Mouse (Mus musculus) ES-Bruce4 (cell line): ENCODE results near the gene Macrod2. TPM values are rescaled to one million over a fixed set of nuclear protein-coding genes. Genes with fewer than 3 reads are reported as not detected.

ENCODE experiments used
- H3K27ac ChIP-seq: 2 replicates; pipeline ENCODE4 v1.5.1; 2012; ENCODE audit warnings: low read length, inconsistent platforms; ENCODE audit not compliant: insufficient read depth
- H3K27me3 ChIP-seq: 2 replicates; pipeline ENCODE4 v1.6.1; 2012; ENCODE audit warnings: mild to moderate bottlenecking, low read length, inconsistent platforms; ENCODE audit not compliant: control insufficient read depth, poor library complexity, insufficient read depth, severe bottlenecking
- H3K36me3 ChIP-seq: 2 replicates; pipeline ENCODE4 v1.6.1; 2012; ENCODE audit warnings: inconsistent platforms, mild to moderate bottlenecking, low read length, moderate library complexity; ENCODE audit not compliant: control insufficient read depth, poor library complexity, insufficient read depth, severe bottlenecking
- H3K4me1 ChIP-seq: one replicate; pipeline ENCODE4 v1.8.1; 2011; ENCODE audit warnings: low read length; ENCODE audit not compliant: control insufficient read depth, insufficient read depth
- H3K4me3 ChIP-seq: 2 replicates; pipeline ENCODE4 v1.5.1; 2011; ENCODE audit warnings: low read depth, mild to moderate bottlenecking, low read length
- H3K9ac ChIP-seq: 2 replicates; pipeline ENCODE4 v1.6.1; 2012; ENCODE audit warnings: low read depth, mild to moderate bottlenecking, inconsistent platforms; ENCODE audit not compliant: poor library complexity, severe bottlenecking
- H3K9me3 ChIP-seq: replicated peaks from 2 replicates; pipeline ENCODE4 v1.6.1; 2012; ENCODE audit warnings: mild to moderate bottlenecking, low read length, inconsistent platforms; ENCODE audit not compliant: control insufficient read depth, poor library complexity, insufficient read depth, severe bottlenecking
- CTCF ChIP-seq: IDR thresholded peaks from one replicate; pipeline ENCODE4 v1.8.1; 2011; ENCODE audit warnings: low read depth, low read length
- EP300 ChIP-seq: IDR thresholded peaks from 2 replicates; pipeline ENCODE4 v1.6.1; 2011; ENCODE audit warnings: low read depth, low read length; ENCODE audit not compliant: insufficient read depth
- POLR2A ChIP-seq: IDR thresholded peaks from one replicate; pipeline ENCODE4 v1.8.1; 2011; ENCODE audit warnings: low read length; ENCODE audit not compliant: insufficient read depth
- polyA plus RNA-seq: library from polyadenylated mRNA; stranded (reverse); fragments of >200 nt; gene quantifications from 2 replicates; pipeline ENCODE4 v1.2.4, GENCODE M21; 2011; ENCODE audit warnings: low read depth; ENCODE audit not compliant: missing spikeins, insufficient read depth, insufficient read length

The Macrod2 gene
- polyA plus RNA-seq, 1 experiment = 11.9 TPM

DNA sequence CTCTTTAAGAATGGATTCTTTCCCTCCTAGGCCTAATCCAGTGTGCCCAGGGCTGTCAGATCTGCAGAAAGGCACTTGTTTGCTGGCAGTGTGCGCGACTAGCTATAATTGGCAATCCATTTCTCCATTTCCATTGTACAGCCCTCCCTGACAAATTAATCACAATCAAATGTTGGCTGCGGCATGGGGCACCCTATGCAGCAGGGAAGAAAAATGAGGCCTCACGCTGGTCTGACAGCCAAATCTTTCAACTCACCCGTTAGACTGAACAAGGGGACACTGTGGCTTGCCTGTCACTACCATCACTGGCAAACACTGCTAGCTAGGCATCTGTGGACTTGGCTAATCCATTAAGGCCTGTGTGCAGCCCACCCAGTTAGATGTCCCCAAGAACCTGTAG lies 1345.2 kb downstream of the Macrod2 start:
- no peak overlapping the region for H3K9ac ChIP-seq
- H3K4me1 ChIP-seq = no peaks in the 10 kb centered on the region
- no peaks in the 10 kb centered on the region for H3K36me3 ChIP-seq
- no peaks in the 10 kb centered on the region for H3K9me3 ChIP-seq
- H3K4me3 ChIP-seq = no peak overlapping the region
- TF ChIP-seq POLR2A (no peak), EP300 (no peak), CTCF (no peak)
- H3K27ac ChIP-seq = no peak overlapping the region
- H3K27me3 ChIP-seq = no peaks in the 10 kb centered on the region

- H3K9me3 ChIP-seq = no peaks in the 10 kb centered on the region
- H3K27ac ChIP-seq = no peak overlapping the region
- no peaks in the 10 kb centered on the region for H3K36me3 ChIP-seq
- no peak for TF ChIP-seq POLR2A
- TF ChIP-seq CTCF = no peak
- H3K9ac ChIP-seq = no peak overlapping the region
- no peaks in the 10 kb centered on the region for H3K4me1 ChIP-seq
- H3K4me3 ChIP-seq = no peak overlapping the region
- H3K27me3 ChIP-seq = no peaks in the 10 kb centered on the region
Observed at GRCm38 (mm10) chr2:141800236-141800635, 1405.1 kb downstream of the Macrod2 start.

GRCm38 (mm10) chr2:141800909-141801308 lies 1405.8 kb downstream of the Macrod2 start:
- no peaks in the 10 kb centered on the region for H3K9me3 ChIP-seq
- H3K4me3 ChIP-seq = no peak overlapping the region
- no peaks in the 10 kb centered on the region for H3K36me3 ChIP-seq
- no peaks in the 10 kb centered on the region for H3K4me1 ChIP-seq
- H3K27ac ChIP-seq = no peak overlapping the region
- TF ChIP-seq EP300 (no peak), CTCF (no peak), POLR2A (no peak)
- no peak overlapping the region for H3K9ac ChIP-seq
- H3K27me3 ChIP-seq = no peaks in the 10 kb centered on the region

DNA sequence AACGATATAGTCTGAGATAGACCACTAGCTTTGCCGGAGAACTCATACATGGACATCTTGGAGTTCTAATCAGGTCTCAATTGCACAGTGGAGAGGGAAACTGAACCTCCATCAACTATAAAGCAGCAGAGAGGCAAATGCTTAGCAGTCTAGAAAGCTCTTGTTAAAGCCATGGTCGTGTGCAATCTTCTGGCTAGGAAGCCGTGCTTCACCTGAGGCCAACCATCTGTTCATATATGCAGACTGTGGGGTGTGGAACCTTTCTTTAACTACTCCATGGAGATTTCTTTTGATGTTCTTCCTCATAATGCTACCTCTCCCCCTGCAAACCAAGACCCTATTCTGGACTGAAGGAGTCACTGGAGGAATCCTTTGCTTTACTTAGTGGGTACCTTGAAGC lies 1421.2 kb downstream of the Macrod2 start:
- Histone ChIP-seq H3K9me3 (no peaks in the 10 kb centered on the region), H3K27me3 (no peaks in the 10 kb centered on the region), H3K36me3 (no peaks in the 10 kb centered on the region), H3K27ac (no peak overlapping the region), H3K4me3 (no peak overlapping the region), H3K9ac (no peak overlapping the region), H3K4me1 (no peaks in the 10 kb centered on the region)
- TF ChIP-seq POLR2A (no peak), EP300 (no peak), CTCF (no peak)

GRCm38 (mm10) chr2:141817546-141818180 lies 1422.6 kb downstream of the Macrod2 start:
- H3K4me3 ChIP-seq = no peak overlapping the region
- H3K9ac ChIP-seq = no peak overlapping the region
- no peaks in the 10 kb centered on the region for H3K27me3 ChIP-seq
- no peaks in the 10 kb centered on the region for H3K36me3 ChIP-seq
- no peaks in the 10 kb centered on the region for H3K4me1 ChIP-seq
- H3K9me3 ChIP-seq = no peaks in the 10 kb centered on the region
- no peak for TF ChIP-seq EP300
- TF ChIP-seq CTCF = no peak
- no peak for TF ChIP-seq POLR2A
- H3K27ac ChIP-seq = no peak overlapping the region

DNA sequence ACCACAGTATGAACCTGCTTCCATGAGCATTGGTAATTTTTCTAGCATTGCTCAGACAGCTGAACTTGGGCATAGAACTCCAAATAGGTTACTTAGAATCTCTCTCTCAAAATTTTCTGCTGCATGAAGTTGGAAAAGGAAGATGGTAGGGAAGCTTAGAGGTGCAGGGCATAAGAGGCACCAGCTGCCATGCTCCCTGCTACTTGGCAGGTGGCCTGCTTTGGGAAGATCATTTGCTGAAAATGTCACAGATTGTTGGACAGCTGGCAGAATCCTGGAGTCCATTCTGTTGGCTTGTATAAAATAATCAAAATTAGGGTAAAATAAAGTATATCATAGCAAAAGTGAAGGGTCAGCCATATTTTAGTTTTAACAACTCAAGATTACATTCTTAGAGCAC lies 1425.7 kb downstream of the Macrod2 start:
- Histone ChIP-seq H3K9me3 (no peaks in the 10 kb centered on the region), H3K4me3 (no peak overlapping the region), H3K27ac (no peak overlapping the region), H3K4me1 (no peaks in the 10 kb centered on the region), H3K27me3 (no peaks in the 10 kb centered on the region), H3K9ac (no peak overlapping the region), H3K36me3 (no peaks in the 10 kb centered on the region)
- TF ChIP-seq EP300 (no peak), CTCF (no peak), POLR2A (no peak)
